Mouse (Mus musculus) intestine, postnatal 0 days (tissue): ENCODE data around the gene Exosc5. TPM values are rescaled to one million over a fixed set of nuclear protein-coding genes. Genes with fewer than 3 reads are reported as not detected.

Experiments used
- ATAC-seq: fragments of 200-750 bp; cut with Nextera tagmentation; 2 replicates; pipeline ENCODE4 v1.8.0; 2017; ENCODE audit warnings: mild to moderate bottlenecking, moderate TSS enrichment, moderate library complexity
- H3K27ac ChIP-seq: fragments of 300-500 bp; sonication (generic); 2 replicates; pipeline ENCODE4 v1.5.1; 2014; ENCODE audit warnings: mild to moderate bottlenecking, low read depth, low read length, moderate library complexity
- H3K27me3 ChIP-seq: fragments of 300-500 bp; sonication (generic); replicated peaks from 2 replicates; pipeline ENCODE4 v1.6.1; 2014; ENCODE audit warnings: low read length, mixed read lengths; ENCODE audit not compliant: control insufficient read depth, insufficient read depth
- H3K36me3 ChIP-seq: fragments of 300-500 bp; sonication (generic); 2 replicates; pipeline ENCODE4 v1.6.1; 2014; ENCODE audit warnings: mild to moderate bottlenecking, moderate library complexity; ENCODE audit not compliant: control insufficient read depth, insufficient read depth
- H3K4me1 ChIP-seq: fragments of 300-500 bp; sonication (generic); replicated peaks from 2 replicates; pipeline ENCODE4 v1.6.1; 2014; ENCODE audit warnings: antibody characterized with exemption, low read length, mixed read lengths; ENCODE audit not compliant: control insufficient read depth, insufficient read depth
- H3K4me2 ChIP-seq: fragments of 300-500 bp; sonication (generic); replicated peaks from 2 replicates; pipeline ENCODE4 v1.6.1; 2014; ENCODE audit warnings: low read depth, mild to moderate bottlenecking, moderate library complexity
- H3K4me3 ChIP-seq: fragments of 300-500 bp; sonication (generic); 2 replicates; pipeline ENCODE4 v1.5.1; 2014; ENCODE audit warnings: low read depth, low read length
- H3K9ac ChIP-seq: fragments of 300-500 bp; sonication (generic); 2 replicates; pipeline ENCODE4 v1.6.1; 2014; ENCODE audit warnings: mild to moderate bottlenecking, low read depth, low read length
- H3K9me3 ChIP-seq: fragments of 300-500 bp; sonication (generic); 2 replicates; pipeline ENCODE4 v1.6.1; 2016; ENCODE audit warnings: mixed run types; ENCODE audit not compliant: control insufficient read depth
- CTCF ChIP-seq: sonication (generic); IDR thresholded peaks from 2 replicates; pipeline ENCODE4 v1.5.1; 2016; ENCODE audit warnings: low read depth, mild to moderate bottlenecking, control low read depth, antibody characterized with exemption, moderate library complexity
- WGBS: fragments of 180-500 bp; shearing (Covaris S2); extraction: QIAGEN DNeasy Blood & Tissue Kit; methylation state at CpG from one replicate; pipeline ENCODE4 v1.1.7; 2014; 5-methylcytosine and 5-hydroxymethylcytosine counted together
- polyA plus RNA-seq: library from polyadenylated mRNA; unstranded; fragments of >200 nt; fragmentation: Nextera tagmentation; extraction: Ambion mirVana; gene quantifications from 2 replicates; pipeline ENCODE4 v1.2.1, GENCODE M21; 2015

Gene Exosc5
- polyA plus RNA-seq, 1 experiment from 2014 or later, result 50.4 TPM

GRCm38 (mm10) chr7:25680514-25681258 lies 21.7 kb downstream of the Exosc5 start, which contains the start of gene B9d2:
TSS of gene B9d2 (plus strand) at chr7:25680780.
- Histone ChIP-seq H3K27ac (peak within 1 kb of the TSS; percentile 58), H3K4me2 (peak within 1 kb of the TSS; percentile 58), H3K4me3 (peak within 1 kb of the TSS; percentile 62), H3K9me3 (no peaks in the 10 kb centered on the region), H3K36me3 (no peaks in the 10 kb centered on the region), H3K4me1 (0 out of 2 replicates have a peak, but pooled peaks cover 3% of the 10 kb centered on the region), H3K27me3 (peaks cover 5% of the 10 kb centered on the region), H3K9ac (0 out of 2 replicates have a peak within 1 kb of the TSS, but pooled peaks have one; percentile 35)
- peak; percentile 32 for TF ChIP-seq CTCF
- WGBS, result under 1% methylated on average over 46 of the region's 46 CpGs
- ATAC-seq, result peak; percentile 95

- no peaks in the 10 kb centered on the region for H3K36me3 ChIP-seq
- no peak for ATAC-seq
- H3K9me3 ChIP-seq, result no peaks in the 10 kb centered on the region
- 58% methylated on average over 15 of the region's 15 CpGs for WGBS
- H3K9ac ChIP-seq, result no peak overlapping the region
- H3K4me1 ChIP-seq, result peaks cover 3% of the 10 kb centered on the region; the same call in 1 of the 2 replicates
- no peak overlapping the region; the same call in 1 of the 2 replicates for H3K4me3 ChIP-seq
- H3K27ac ChIP-seq, result no peak overlapping the region
- peak overlapping the region; percentile 58 for H3K4me2 ChIP-seq
- no peaks in the 10 kb centered on the region for H3K27me3 ChIP-seq
- no peak for TF ChIP-seq CTCF
These were observed 22.6 kb downstream of the Exosc5 start for GRCm38 (mm10) chr7:25681341-25682231.

- no peak for TF ChIP-seq CTCF
- Histone ChIP-seq H3K27ac (no peak overlapping the region), H3K4me3 (no peak overlapping the region), H3K4me1 (peaks cover 3% of the 10 kb centered on the region; the same call in 1 of the 2 replicates), H3K4me2 (no peak overlapping the region), H3K9ac (no peak overlapping the region), H3K9me3 (no peaks in the 10 kb centered on the region), H3K36me3 (no peaks in the 10 kb centered on the region), H3K27me3 (no peaks in the 10 kb centered on the region)
- WGBS, result 58% methylated on average over 7 of the region's 7 CpGs
- no peak for ATAC-seq
These were observed 24.7 kb downstream of the Exosc5 start for GRCm38 (mm10) chr7:25683474-25684180.

- ATAC-seq, result no peak
- no peak overlapping the region for H3K4me2 ChIP-seq
- no peak overlapping the region for H3K4me3 ChIP-seq
- H3K4me1 ChIP-seq, result peaks cover 3% of the 10 kb centered on the region; the same call in 1 of the 2 replicates
- no peak overlapping the region for H3K9ac ChIP-seq
- H3K9me3 ChIP-seq, result no peaks in the 10 kb centered on the region
- no peak overlapping the region for H3K27ac ChIP-seq
- no peaks in the 10 kb centered on the region for H3K27me3 ChIP-seq
- no peak for TF ChIP-seq CTCF
- no peaks in the 10 kb centered on the region for H3K36me3 ChIP-seq
- 92% methylated on average over 6 of the region's 6 CpGs for WGBS
These were observed 25.7 kb downstream of the Exosc5 start for GRCm38 (mm10) chr7:25684659-25685058.

GRCm38 (mm10) chr7:25685926-25686470 lies 27.0 kb downstream of the Exosc5 start:
- 78% methylated on average over 21 of the region's 21 CpGs for WGBS
- H3K4me3 ChIP-seq, result 0 out of 2 replicates have a peak overlapping the region, but pooled peaks have one; percentile 63
- no peaks in the 10 kb centered on the region for H3K9me3 ChIP-seq
- H3K9ac ChIP-seq, result no peak overlapping the region
- H3K4me2 ChIP-seq, result peak overlapping the region; percentile 94
- TF ChIP-seq CTCF, result no peak
- no peak for ATAC-seq
- H3K27me3 ChIP-seq, result no peaks in the 10 kb centered on the region
- no peaks in the 10 kb centered on the region for H3K36me3 ChIP-seq
- no peak overlapping the region for H3K27ac ChIP-seq
- no peaks in the 10 kb centered on the region; the same call in 1 of the 2 replicates for H3K4me1 ChIP-seq
